Mouse (Mus musculus): ENCODE results near the gene Hpn.

The Hpn gene

GRCm38 (mm10) chr7:31082106-31082505 is 33.0 kb downstream of the Hpn start:
- no peak for DNase-seq (ENCODE audit: low read depth in 1 of 2, low spot score in 2 of 2)

DNA sequence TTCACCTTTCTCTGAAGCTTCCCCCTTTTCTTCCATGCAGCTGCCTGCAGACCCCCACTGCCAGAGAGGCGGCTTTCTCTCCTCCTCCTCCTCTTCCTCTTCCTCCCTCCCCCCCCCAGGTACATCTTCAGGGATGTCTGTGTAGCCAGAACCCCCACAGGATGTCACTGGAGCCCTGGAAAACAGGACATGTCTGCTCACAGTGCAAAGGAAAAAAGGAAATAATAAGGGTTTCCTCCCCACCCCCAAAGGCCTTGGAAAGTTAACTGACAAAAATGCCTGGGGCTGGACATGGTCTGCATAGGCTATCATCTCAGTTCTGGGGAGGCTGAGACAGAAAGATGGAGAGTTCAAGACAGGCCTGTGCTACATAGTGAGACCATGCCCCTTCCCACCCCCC is 34.0 kb downstream of the Hpn start:
- DNase-seq (ENCODE audit: low read depth in 1 of 2, low spot score in 2 of 2) = no peak

GRCm38 (mm10) chr7:31080611-31081010 is 34.5 kb downstream of the Hpn start:
- DNase-seq (ENCODE audit: low read depth in 1 of 2, low spot score in 2 of 2) = no peak

- DNase-seq (ENCODE audit: low read depth in 1 of 2, low spot score in 2 of 2) = no peak
Measured at GRCm38 (mm10) chr7:31079670-31080069, 35.4 kb downstream of the Hpn start.

DNA sequence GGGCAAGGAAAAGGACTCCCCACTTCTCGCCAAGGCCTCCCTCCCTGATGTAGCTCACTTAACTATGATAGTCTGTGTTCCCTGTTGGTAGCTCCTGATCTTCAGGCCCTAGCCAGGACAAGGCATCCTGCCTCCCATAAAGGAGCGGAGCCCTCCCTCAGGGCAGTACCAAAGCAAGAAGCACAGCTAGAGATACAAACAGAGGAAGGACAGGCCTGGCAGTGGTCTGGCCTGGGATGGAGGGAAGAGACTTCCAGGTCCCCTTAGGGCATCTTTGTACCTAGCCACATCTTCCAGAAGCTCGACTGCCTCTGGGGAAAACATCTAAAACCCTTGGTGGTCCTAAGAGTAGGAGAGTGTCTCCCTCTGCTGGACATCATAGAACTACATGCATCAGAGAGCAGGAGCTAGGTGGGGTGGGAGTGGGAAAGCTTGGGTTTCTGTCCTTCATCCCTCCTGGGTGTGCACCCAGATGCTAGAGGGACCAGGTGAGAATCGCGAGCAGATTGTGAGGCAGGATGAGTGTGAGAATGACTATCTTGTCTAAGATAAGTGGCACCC is 37.1 kb downstream of the Hpn start:
- no peak for DNase-seq (ENCODE audit: low read depth in 1 of 2, low spot score in 2 of 2)

DNA sequence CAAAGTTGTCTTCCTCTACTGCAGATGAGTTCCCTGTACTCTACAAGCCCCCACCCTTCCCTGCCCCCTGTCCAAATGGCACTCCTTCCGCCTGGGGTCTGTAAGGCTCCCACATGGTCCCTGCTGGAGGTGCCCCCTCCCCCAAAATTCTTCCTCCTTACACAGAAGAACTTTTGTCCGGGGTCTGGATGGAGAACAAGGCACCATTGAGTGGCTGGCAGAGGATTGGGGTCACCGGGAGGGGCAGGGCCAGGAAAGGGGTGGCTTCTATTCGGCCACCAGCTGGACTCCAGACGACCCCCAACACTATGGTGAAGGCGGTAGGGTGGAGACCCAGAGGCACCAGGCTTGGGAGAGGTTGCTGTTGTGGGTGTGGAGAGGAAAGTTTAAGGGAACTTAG is 37.6 kb downstream of the Hpn start:
- no peak for DNase-seq (ENCODE audit: low read depth in 1 of 2, low spot score in 2 of 2)

GRCm38 (mm10) chr7:31076492-31076891 is 38.6 kb downstream of the Hpn start, which contains the start of gene Fxyd3:
TSS of gene Fxyd3 (minus strand) at chr7:31076704.
- DNase-seq (ENCODE audit: low read depth in 1 of 2, low spot score in 2 of 2) = no peak

DNA sequence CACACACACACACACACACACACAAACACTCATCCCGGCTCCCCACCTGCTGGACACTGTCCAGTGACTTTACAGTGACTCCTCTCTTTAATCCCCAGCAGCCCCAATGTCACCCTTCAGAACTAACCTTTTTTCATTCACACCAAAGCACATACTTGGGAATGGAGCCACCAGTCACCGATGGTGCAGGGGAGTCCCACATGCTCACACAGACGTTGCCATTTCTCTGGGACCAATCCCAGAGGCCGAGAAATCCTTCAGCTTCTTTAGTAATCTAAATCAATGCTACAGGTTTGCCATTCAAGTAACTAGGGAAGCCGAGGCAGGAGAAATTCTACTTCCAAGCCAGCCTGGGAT is 40.4 kb downstream of the Hpn start:
- no peak for DNase-seq (ENCODE audit: low read depth in 1 of 2, low spot score in 2 of 2)

DNA sequence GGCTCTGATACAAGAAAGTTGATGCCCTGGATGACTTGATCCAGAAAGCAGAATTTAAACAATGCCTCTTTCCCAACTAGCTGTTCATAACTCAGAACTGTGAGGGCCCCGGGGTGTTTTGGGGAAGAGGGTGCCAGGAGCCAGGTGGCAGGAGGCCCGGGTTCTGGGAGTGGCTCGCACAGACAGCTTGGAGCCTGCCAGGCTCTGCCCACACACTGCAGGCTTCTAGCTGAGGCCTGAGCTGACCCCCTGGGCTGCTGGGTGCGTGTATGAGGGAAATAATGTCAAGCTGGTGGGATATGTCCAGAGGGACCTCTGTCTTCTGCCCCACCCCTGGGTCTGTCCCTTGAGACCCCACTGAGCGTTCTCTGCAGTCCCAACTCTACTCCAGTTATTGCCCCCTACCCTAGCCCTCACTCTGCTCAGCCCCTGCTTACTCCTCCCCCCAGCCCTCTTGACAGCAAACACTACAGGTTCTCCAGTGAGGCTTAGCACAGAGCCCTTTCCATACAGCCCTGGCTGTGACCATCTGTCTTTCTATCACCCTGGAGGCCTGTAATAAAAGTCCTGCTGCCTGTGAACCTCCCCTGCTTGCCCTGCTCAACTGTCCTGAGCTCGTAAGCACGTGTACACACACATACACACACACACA is 40.9 kb downstream of the Hpn start:
- no peak for DNase-seq (ENCODE audit: low read depth in 1 of 2, low spot score in 2 of 2)

GRCm38 (mm10) chr7:31073546-31073945 is 41.5 kb downstream of the Hpn start:
- no peak for DNase-seq (ENCODE audit: low read depth in 1 of 2, low spot score in 2 of 2)

DNA sequence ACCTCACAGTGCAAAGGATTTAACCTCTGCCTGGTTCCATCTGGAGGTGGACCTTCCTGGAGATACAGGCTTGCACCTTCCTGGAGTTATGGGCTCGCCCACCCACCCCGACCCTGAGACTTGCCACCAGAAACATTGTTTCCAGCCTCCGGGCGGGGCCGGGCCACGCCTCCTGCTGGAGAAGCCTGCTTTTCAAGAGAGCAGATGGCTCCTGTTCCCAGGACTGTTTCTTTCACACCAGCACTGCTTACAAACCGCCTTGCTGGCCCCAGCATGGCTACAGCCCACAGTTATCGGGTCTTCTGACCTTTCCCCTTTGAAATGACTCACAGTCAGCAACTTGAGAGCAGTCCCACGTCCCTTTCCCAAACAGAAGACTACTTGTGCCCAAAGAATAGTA is 42.8 kb downstream of the Hpn start:
- DNase-seq (ENCODE audit: low read depth in 1 of 2, low spot score in 2 of 2) = no peak

DNA sequence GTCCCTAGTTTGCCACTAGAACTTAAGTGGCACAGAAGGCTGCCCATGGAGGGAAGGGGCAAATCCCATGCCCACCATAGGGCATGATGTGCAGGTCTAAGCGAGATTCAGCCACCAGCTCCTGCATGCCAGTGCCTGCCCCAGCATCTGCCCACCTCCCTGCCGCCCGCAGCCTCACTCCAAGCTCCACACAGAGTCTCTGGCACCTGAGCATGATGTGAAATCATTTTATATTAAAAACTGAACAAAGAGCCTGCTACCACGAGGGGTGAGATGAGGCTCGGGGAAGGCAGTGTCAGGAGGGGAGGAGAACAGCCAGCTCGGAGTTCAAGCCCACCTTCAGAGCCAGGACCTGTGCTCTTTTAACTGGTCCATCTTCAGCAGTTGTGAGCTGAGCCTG is 44.8 kb downstream of the Hpn start:
- DNase-seq (ENCODE audit: low read depth in 1 of 2, low spot score in 2 of 2) = no peak

GRCm38 (mm10) chr7:31069491-31069890 is 45.6 kb downstream of the Hpn start:
- DNase-seq (ENCODE audit: low read depth in 1 of 2, low spot score in 2 of 2) = no peak

DNA sequence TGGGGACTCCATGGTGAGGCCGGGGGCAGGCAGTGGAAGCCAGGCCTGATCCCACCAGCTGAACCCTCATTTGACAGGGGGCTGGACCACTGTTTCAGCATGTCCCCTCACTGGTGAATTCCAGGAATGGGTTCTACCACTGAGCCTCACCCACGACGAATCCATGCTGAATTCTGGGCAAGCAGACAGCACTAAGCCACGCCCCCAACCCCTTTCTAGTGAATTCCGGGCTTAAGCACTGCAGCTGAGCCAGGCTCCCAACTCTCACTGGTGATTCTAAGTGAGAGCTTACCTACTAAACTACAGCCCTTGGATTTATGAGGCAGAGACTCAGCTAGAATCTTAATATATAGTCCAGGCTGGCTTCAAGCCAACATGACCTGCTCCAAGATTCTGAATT is 47.3 kb downstream of the Hpn start:
- DNase-seq (ENCODE audit: low read depth in 1 of 2, low spot score in 2 of 2) = no peak

DNA sequence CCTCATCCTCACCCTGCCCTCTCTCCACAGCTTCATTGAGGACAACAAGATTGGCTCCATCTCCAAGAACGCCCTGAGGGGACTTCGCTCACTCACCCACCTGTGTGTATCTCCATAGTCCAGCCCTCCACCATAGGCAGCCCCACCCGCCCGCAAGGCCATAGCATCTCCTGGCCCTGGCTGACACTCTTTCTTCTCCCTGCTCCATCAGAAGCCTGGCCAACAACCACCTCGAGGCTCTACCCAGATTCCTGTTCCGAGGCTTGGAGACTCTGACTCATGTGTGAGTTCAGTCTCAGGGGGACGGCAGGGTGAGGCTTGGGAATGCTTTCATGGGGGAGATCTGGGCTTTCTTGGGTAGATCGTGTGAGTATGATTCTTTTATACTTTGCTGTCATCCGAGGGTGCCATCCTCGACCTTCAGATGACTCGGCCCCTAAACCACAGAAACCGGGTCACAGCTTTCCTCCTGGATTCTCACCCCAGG is 52.0 kb downstream of the Hpn start:
- no peak for DNase-seq (ENCODE audit: low read depth in 1 of 2, low spot score in 2 of 2)

DNA sequence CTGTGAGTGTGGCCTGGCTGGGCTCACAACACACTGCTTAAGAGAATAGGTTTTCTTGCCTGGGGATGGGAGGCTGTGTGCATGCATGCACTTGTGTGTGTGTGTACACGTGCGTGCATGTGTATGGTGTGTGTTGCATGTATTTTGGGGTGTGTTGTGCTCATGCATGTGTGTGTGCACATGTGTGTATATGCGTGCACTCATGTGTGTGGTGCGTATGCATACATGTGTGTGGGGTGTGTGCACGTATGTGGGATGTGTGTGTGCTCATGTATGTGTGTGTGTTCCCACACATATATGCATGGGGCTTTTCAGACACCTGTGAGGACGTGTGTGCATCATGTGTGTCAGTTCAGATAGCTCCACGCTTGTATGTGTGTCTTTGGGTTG is 54.5 kb downstream of the Hpn start:
- DNase-seq (ENCODE audit: low read depth in 1 of 2, low spot score in 2 of 2) = no peak

DNA sequence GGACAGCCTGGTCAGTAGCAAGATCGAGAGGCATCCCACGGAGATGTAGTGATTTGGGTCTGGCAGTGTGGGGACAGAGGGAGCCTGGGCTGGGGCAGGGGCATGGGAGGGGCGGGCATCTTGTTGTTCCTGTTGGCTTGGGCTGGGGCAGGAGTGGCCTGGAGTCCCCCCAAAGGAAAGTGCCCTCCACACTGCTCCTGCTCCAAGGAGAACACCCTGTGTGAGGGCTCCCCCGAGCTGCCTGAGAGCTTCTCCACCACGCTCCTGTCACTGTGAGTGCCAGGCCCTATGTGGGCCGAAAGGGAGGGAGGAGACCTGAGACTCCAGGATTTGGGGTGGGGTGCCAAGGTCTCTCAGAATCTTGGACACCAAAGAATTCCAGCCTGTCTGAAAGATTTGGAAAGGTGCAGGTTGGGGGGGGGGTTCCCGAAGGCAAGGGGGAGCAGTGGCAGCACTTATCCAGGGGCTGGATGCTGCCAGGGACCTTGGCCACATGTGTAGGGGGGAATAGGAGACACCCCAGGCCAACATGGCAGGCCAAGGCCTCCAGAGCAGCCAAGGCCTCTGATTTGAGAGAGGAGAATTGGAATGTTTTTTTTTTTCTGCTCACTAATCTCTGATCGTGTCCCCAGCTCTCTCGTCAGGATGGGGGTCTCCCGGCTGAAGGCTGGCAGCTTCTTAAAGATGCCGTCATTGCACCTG is 55.0 kb downstream of the Hpn start:
- DNase-seq (ENCODE audit: low read depth in 1 of 2, low spot score in 2 of 2) = no peak

- peak; percentile 39 to 65 for DNase-seq (ENCODE audit: low read depth in 1 of 2, low spot score in 2 of 2)
Measured at GRCm38 (mm10) chr7:31059108-31059507, 56.0 kb downstream of the Hpn start, which contains the start of gene Lgi4. TSS of gene Lgi4 (plus strand) at chr7:31059342.

DNA sequence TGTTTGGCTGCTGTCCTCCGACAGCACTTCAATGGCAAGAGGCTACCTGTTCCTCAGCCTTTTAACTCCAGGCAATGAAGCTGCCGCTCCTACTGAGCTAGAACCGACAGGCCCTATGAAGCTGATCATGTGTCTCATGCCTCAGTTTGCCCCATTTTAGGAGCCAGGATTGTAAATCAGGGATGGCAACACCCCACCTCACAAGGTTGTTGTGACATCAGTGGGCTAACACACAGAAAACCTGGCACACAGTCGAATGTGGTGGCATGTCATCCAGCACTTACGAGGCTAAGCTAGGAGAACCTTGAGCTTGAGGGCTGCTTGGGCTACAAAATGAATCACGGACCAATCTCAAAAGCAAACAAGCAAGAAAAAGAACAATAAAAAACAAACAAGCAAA is 56.9 kb downstream of the Hpn start:
- DNase-seq (ENCODE audit: low read depth in 1 of 2, low spot score in 2 of 2) = no peak

DNA sequence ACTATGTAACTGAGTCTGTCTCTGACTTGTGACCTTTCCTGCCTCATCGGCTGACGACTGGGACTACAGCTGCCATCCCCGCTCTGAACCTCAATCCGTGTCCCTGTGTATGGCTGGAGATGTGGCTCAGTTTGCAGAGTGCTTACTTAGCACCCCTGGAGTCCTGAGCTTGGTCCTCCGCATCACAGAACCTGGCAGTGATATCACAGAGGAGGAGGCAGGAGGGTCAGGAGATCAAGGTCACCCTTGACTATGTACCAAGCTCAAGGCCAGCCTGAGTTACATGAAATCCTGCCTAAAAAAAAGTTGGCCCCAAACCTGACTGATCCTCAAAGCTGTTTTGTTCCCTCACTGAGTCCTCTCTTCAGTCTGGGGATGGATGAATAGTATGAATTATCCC is 57.4 kb downstream of the Hpn start:
- DNase-seq (ENCODE audit: low read depth in 1 of 2, low spot score in 2 of 2) = no peak

GRCm38 (mm10) chr7:31057071-31057470 is 58.0 kb downstream of the Hpn start, which contains the start of gene Fxyd1:
TSS of gene Fxyd1 (minus strand) at chr7:31057199.
- DNase-seq (ENCODE audit: low read depth in 1 of 2, low spot score in 2 of 2) = no peak

DNA sequence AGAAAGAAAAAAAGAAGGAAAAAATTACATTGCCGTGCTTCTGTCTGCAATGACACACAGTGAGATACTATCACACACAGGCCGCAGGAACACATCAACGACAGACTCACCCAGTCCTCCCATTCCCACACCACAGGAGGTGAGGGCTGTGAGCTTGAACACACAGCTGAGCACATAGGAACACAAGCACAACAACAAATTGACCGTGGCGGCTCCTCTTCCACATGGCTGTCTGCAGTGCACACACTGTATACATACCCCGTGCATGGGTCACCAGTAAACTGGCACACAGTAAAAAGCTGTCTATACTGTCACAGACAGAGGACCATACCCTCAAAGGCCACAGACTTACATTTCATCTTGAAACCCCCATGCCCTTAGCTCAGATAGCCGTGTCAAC is 58.6 kb downstream of the Hpn start:
- DNase-seq (ENCODE audit: low read depth in 1 of 2, low spot score in 2 of 2) = no peak
